Mouse (Mus musculus) c-Kit-positive CD71-positive TER-119-negative erythroid progenitor cells, embryonic 14.5 days (primary cell): Measurements from ENCODE around the gene Tra2a.
A peak's percentile ranks its signal among the peaks of the same experiment; 100 is the strongest.

Experiments
- DNase-seq: peaks from one replicate; pipeline ENCODE4 v3.0.0-alpha.2; 2013; ENCODE audit warnings: low read depth

Tra2a gene

DNA sequence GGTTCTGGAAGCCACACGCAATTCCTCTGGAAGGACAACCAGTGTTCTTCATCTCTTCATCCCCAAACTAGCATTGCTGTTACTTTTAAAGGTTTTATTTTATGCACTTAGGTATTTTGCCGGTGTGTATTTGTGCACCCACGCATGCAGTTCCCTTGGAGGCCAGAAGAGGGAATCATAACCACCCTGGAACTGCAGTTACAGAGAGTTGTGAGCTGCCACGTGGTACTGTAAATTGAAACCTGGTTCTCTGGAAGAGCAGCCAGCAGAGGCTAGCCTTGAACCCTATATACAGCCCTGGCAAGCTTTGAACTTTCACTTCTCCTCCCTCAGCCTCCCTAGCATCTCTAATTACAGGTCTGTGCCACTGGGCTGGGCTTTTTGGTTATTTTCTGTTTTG is 30.5 kb downstream of the Tra2a start:
- no peak for DNase-seq

DNA sequence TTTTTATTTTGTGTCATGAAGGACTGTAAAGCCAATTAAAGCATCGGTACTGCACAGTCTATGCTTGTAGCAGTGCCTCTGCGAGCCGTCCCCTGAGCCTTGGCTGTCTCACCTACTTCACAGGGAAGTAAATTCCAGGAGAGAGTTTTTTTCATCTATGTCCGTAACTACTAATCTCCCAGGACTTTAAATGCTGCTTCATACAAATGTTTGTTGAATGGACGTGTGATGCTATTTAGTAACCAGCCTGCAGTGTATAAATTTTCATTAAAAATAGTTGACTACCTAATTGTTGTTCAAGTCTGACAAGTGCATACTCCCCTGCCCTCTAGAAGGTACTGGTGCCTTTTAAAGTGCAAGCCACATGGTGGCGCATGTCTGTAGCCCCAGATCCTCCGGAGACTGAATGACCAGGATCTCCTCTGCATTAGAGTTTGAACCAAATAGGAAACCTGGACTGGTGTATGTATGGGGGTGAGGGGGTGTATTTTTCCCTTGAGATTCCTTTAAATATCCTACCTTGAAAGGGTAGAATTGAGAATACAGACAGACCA is 35.6 kb downstream of the Tra2a start:
- DNase-seq: no peak

DNA sequence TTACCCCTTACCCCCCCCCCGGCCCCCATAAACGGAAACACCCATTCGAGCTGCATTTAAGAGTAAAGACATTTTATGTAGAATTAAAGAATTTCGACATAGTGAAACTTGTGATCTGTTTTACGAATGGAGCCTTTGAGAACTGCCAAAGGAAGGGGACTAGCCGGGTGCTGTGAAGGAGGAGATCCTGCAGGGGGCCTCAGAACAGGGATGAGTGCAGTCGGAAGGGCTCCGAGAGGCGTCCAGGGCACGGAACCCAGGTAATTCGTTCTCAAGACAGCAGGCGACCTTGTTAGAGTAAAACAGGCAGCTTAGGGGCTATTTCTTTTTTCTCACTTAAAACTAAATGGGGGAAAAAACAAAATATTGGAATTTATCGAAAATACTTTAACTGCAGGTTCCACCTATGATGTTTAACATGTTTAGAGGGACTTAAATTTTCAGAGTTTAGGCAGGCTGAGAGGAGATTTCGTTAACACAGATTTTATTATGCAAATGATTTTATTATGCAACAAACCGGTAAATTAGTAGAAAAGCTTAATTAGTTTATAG is 36.6 kb downstream of the Tra2a start:
- no peak for DNase-seq

DNA sequence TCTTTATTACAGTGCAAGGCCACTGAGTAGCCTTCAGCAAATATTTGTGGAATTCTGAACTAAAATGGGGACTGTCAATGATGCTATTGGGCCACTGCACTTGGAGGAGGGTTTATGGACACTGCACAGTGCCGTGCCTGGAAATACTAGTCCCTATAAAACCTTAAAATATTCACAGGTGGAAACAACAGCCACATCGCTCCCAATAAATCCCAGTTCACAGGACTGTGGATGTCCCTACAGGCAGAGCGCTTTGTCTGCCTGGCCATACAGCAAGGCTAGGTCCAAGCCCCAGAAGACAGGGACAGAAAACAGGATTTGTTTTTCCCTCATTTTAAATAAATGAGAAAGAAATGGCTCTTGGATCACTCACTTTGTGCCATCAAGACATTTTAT is 38.1 kb downstream of the Tra2a start:
- DNase-seq: no peak

DNA sequence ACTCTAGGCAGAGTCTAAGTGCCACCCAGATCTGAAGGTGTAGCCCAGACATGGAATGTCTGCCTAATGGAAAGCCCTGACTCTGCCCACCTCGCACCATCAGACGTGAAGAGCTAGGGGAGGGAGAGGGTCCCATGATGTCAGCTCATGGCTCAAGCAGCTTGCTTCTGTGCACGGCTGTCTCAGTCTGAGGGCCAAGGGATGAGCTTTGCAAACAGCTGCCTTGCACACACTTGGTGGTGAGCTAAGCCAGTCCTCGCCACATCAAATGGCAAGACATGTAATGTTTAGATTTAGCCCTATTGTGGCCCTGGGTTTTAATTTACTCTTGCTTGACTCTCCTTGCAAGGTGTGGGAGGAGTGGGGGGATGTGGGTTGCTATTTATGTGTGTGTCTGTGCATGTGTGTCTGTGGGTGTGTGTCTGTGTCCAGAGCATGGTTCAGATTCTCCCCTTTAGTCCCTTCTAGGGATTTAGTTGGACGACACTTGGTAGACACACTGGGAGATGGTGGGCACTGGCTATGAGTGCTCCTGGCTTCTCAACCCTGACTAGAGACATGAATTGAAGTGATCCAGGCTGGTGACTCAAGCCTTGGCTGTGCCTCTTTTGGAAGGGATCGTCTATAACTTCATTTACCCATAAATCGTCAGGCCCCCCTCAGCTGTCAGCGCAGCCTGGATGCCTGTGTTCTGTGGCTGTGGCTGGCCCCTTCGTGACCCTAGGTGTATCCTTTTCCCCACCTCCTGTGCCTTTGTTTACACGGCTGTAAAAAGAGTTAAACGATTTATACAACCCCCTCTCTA is 38.7 kb downstream of the Tra2a start:
- no peak for DNase-seq

DNA sequence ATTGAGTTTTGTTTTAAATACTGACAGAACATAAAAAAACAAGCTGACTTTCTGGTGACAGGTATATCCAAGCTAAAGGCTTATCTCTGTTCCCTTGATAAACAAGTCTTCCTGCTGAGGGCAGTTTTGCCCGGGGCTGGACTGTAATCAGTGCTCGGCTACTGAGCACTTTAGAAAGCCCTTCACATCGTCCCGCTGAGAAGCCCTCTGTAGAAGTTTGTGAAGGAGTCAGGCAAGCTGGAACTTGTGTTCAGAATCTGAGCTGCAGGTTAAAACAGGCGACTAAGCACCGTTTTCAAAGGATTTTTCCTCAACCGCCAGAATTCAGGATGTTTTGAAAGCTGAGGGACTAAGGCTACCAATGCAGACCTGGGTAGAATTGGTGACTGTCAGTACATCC is 41.9 kb downstream of the Tra2a start:
- no peak for DNase-seq

DNA sequence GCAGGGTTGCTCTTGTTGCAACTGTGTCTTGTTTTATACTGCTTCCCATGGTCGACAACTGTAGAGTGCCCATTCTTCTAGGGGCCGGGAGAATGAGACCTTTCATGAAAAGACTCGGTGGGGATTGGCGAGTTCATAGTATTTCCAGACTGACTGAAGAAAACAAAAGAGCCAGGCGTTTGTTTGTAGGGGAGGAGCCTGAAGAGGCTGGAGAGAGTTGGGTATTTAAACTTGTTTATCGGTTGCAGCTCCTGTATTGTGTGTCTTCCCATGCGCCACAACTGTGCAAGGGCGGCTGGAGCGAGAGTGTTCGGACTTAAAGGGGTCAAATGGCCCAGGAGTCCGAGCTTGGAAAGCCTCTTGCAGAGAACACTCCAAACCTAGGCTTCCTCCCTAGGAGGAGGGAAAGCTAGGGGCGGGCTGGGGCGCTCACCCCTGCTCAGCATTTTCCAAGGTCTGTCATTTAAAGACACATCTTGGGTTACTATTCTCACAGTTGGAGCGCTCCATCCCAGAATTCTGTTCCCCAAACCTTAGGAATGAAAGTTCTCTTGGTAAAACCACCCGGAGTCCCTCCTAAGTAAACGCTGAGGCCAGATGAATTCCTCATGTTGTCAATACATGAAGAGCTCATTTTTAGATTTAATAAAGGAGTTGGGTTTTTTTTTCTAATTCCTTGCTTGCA is 43.8 kb downstream of the Tra2a start:
- DNase-seq: no peak

DNA sequence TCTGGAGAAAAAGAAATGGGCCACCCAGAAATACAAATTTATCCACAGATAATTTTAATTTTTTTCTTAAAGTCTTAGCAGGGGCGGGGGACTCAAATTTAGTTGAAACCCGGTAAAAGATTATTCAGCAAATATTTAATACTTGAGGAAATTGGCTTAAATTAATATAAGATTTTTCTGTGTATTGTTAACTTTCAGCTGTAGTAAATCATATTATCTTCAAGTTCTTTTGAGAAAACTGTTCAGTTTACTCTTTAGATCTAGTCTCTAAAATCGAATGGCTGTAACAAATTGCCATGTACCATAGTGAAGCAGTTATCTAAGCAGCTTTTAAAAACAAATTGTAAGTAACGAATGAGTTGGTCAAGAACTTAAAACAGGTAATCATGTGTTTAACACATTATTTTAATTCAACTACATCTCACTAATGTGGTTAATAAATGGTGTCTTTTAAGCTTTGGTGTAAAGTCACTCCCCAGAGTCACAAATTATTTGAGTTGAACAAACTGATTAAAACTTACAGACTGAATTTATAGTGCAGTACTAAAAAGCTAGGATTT is 44.8 kb downstream of the Tra2a start:
- DNase-seq: no peak

DNA sequence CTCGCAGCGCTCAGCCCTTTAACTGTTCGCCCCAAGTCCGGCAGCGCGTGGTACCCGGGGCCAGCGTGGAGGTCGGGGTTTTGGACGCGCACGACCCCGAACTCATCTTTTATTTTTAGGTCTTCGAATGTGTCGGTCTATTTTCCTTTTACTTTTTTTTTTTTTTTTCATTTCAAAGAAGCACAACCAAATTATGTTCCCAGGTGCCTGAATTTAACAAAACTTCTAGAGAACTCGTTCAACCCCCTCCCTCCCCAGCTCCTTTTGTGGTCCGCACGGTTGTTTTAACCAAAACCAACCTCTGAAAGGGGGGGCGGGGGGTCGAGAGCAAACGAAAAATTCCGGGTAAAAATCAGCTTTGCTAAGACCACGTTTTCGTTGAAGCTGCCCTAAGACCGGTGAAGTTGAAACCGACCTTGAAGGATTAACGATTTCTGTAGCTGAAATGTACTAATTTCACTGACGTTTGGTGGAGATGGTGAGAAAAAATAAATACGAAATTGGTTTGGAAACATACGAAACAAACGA is 45.5 kb downstream of the Tra2a start:
- peak; percentile 57 for DNase-seq

DNA sequence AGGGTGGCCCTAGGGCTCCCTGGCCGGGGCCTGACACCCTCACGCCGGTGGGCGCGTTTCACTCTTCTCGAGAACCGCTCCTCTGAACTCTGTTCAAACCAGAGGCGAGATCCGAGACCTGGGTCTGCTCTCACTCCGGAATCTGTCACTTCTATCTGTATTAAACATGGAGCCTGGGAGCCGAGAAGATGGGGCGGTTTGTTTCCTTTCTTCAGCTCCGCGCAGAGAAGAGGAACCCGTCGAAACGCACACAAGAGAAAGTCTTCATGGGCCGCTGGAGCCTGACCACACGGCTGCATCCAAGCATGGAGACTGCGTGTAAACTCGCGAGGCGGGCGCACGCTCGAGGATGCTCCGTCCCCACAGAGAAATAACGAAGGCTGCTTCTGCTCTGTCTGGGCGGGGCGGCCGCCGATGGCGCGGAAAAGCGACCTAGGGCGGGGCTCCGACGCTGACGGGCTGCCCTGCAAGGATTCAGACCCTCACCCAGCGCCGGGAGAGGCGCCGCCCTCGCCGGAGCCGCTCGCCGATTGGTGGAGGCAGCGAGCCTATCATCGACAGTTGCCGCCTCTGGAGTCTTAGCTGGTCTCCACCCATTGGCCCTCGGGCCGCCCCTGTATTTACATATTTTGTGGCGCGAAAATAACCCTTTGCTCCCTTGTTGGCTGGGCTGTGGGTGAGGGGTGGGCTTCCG is 46.1 kb downstream of the Tra2a start:
- DNase-seq: peak; percentile 96

DNA sequence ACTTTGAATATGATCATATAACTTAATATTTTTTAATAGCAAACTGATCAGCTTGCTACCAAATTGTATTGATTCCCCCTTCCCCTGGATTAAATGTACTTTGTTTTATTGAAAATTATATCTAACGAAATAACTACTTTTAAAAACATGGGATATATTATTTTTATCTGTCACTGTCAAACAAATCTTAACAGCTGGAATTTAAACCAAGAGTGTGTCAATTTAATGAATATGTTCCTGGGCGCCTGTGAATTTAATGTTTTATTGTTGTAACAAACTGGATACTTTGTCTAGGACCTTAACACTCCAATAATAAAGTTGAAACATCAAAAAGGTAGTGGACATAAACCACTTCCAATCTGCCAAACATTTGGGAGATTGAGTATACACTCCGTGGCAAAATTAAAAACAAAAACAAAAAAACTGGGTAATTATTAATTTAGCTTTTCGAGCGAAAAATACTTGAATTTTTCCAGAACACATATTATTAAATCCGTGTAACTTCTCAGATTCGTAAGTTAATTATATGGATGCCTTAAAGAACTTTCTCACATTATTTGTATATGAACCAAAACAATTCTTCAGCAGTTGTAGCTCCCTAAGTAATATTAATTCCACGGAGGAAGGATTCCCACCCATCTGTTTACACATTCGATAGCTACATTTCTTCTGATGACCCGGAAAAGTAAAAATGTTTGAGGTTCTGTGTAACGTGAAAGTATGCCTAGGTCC is 46.9 kb downstream of the Tra2a start:
- DNase-seq: no peak

DNA sequence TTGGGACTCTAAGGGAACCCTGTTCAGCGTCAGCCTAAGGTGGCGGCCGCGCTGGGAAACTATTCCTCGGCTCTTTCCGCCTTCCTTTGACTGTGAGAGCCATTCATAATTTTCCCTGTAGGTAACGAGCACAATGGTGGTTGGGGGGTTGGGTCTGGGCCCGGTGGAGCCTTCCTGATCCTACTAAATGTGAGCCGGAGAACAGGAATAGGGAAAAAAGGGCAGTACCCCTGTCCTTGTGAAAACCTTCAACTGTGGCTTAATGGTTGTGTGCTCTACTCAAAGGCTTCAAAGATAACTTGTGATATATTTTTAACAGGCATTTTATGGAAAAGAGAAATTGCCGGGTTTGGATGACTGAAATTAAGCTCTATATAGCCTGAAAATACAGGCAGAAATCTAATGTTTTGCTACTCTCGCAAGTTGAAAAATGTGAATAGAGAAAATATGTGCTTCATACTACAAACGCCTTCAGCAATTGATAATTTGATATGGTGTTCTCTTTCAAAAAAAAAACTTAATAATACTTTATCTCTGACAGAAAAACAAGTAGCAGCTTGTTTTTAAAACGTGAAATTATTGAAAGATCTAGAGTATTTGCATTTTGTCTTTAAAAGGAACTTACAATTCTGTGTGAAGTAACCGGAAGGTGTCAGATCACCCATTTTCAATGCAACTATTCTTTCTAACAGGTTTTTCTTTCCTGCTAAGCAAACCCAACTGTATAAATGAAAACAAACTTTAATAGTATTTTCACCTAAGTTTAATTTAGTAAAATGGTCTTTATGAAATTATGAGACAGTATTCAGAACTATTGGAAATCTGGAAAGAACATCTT is 47.9 kb downstream of the Tra2a start:
- no peak for DNase-seq

DNA sequence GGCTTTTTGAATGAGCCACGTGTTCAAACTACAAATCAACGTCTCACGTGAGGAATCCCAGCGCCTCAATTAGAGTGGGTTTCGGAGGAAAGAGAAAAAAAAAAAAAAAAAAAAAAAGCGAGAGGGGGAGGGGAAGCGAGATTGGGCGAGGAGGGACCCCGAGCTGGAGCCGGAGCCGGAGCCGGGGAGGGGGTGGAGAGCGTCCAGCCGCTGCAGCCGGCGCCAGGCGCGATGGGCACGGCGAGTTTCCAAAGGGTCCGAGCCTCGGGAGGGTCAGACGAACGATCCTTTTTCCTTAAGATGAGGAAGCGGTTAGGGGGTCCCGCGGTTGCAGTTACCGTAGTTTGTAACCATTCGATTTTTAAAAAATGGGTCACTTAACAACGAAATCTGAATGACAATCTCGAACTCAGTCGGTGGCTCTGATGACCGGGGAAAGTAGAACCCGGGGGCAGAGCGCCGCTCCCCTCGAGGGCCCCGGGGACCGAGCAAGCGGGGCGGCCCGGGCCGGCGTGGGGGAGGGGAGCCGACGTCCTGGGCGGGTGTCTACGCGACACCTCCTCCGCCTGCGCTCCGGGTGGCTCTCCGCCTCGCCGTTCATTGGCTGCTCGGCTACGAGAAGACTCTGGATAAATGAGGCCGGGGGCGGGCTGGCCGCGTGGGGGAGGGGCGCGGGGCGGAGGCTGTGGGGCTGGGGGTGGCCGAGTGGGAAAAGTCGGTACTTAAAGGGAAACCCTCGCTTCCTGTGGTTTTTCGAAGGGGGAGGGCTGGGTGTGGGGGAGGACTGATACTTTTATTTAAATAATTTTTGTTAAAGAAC is 48.7 kb downstream of the Tra2a start, which contains the start of gene Igf2bp3:
Gene Igf2bp3 (minus strand): TSS at position 30 of the 820 bp plus-strand sequence.
- peak; percentile 84 for DNase-seq

DNA sequence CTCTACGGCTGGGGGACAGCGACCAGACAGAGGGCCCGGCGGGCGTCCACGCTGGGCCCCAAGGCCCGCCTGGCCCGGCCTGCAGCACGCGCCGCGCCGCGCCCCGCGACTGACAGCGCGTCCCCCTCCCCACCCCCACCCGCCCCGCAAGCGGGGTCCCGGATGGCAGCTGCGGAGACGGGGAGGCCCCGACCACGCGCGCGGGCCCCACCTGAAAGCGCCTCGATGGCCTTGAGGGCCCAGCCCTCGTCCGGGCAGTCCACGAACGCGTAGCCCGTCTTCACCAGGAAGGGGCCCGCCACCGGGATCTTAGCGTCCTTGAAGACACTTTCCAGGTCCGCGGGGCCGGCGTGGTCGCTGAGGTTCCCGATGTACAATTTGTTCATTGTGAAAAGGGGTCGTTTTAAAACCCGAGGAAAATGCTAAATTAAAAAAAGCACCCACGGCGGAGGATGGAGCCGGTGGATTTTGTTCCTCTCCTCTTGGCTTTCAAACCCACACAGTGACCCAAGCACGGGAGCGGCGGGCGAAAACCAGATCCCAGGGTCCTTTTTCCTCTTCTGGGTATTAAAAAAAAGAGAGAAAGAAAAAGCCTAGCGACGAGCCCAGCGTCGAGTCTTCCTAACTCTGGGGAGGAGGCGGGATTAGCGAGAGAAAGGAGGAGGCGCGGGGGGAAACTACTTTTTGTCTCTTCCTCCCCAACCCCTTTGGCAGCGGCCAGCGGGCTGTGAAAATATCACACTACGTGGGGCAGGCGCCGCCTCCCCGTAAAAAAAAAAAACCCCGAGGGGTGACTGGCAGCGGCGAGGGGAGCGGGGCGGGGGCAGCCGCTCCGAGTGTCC is 49.5 kb downstream of the Tra2a start:
- DNase-seq: peak; percentile 54

DNA sequence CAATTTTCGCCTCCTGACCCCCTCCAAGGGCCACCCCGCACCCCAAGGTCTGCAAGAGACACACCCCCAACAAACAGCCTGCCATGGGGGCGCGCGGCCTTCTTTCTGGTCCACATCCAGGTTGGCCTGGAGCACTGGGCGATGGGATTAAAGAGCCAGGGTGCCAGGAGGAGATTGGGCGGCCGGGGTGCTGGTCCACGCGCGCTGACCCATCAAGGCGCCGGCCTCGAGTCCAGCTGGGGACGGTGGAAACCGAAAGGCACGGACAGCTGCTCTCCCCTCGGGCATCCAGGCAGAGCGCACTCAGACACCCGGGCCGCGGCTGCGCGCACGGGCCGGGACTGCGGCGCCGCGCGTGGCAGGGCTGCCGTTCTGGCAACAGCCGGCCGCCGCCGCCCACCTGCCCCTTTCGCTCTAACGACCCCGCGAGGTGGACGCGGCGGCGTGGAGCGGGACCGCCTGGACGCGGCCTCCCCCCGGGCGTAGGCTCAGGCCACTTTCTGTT is 50.2 kb downstream of the Tra2a start:
- DNase-seq: no peak

DNA sequence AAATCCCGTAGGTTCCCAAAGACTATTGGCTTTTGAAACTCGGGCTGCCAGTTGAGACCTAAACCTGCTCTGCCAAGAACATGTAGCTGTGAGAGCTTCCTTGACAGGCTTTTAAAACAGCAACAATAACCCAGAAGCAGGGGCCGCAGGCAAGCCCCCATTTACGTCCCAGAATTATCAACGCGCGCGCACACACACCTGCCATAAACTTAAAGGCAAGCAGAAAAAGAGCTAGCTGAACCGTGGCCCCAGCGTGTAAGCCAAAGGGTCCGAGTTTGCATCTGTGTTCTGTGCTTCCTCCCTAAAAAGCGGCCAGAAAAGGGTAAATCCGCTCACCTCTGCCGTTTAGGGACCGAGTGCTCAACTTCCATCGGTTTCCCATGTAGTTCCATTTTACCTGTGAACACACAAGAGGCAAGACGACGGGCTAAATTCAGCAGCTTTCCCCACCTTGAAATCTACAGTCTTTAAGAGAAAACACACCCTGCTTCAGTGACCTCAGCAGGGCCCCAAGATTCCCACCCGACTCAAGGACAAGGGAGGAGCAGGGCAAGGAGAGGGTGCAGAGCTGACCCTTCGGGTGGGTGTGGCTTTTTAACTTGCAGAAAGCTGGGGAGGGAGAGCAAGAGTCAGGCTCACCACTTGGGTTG is 50.8 kb downstream of the Tra2a start:
- no peak for DNase-seq

DNA sequence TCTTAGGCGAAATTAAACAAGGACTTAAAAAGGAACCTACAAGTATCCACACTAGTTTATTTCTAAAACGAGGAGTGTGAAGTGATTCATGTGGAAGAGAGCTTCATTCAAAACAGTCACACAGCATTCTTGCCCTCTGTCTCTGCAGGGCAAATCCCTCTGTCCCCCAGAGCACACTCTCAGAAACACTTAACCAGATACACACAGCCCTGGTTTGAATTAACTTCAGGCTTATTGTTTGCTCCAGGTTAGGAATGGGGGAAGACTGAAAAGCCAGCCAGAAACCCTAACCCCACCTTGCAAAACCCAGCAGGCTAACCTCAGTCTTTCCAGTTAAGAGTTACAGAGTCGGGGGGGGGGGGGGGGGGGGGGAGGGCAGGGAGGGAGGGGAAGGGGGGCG is 51.7 kb downstream of the Tra2a start:
- no peak for DNase-seq

DNA sequence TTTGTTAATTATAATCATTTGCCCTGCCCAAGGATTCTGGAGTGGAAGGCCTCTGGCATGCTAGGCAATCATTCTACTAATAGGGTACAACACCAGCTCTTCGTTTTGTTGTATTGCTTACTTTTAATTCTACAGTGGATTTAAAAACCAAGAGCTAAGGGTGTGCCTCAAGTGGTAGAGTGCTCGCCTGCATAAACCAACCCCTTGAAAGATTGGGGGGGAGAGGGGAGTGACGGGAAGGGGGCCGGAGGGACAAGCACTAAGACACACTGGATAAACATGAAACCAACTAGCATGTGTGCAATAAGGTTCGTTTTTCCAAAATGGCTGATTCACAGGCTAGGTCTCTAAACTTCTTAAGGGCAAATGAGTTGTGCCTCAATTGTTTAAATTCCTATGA is 52.2 kb downstream of the Tra2a start:
- DNase-seq: no peak
